Mouse (Mus musculus) right cerebral cortex, adult 2 months (tissue): ENCODE measurements around the gene Rcn1.

Experiments used
- DNase-seq, 2 experiments: peaks; one replicate each; pipeline ENCODE4 v3.0.0; 2021 to 2022; ENCODE audit warnings: low spot score in 2 of 2

Gene Rcn1

DNA sequence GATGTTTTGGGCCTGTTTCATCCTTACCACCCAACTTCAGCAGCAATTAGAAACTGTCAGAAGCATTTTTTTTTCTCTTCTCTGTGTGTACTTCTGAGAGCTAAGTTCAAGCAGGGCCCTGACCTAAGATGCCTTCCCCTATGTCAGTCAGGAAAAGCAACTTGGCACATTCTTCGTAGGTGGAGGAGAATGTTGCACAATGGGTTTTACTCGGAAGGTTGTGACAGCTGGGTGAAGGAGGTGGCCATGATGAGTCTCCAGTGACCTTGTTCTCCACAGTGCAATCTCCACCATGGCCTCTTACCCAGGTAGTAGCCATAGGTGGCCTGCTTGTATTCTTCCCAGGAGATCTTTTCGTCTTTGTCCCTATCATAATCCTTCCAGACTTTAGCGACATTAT lies 4.7 kb downstream of the Rcn1 start:
- no peak for DNase-seq

DNA sequence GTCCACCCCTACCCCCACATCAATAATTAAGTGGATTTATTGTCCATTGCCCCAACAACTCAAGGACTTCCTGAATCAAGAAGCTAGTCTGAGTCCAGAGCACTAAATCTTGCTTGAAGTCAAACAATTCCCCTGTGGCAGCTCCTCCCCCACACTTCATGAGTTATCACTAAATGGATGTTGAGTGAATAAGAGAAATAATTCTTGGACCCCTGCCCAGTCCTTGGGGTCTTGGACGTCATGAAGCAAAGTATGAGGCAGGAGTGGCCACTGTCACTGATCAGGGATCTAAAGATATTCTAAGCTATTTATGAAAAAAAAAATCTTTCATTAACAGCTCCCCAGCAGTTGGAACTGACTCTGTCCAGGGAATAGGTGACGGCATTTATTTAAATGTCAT lies 6.6 kb downstream of the Rcn1 start:
- DNase-seq: no peak

DNA sequence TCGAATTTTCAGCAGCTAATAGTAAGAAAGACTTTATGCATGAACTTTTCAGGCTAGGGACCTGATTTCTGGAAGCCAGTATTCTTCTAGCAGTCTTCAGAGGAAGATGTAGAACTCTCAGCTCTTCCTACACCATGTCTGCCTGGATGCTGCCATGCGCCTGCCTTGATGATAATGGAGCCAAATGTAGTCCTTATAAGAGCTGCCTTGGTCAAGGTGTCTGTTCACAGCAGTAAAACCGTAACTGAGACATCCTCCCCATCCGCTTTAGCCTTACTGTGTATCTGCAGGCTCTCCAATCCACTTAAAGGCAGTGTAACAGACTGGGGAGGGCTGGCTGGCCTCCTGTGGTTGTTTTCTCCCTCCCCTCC lies 7.7 kb downstream of the Rcn1 start:
- no peak for DNase-seq

DNA sequence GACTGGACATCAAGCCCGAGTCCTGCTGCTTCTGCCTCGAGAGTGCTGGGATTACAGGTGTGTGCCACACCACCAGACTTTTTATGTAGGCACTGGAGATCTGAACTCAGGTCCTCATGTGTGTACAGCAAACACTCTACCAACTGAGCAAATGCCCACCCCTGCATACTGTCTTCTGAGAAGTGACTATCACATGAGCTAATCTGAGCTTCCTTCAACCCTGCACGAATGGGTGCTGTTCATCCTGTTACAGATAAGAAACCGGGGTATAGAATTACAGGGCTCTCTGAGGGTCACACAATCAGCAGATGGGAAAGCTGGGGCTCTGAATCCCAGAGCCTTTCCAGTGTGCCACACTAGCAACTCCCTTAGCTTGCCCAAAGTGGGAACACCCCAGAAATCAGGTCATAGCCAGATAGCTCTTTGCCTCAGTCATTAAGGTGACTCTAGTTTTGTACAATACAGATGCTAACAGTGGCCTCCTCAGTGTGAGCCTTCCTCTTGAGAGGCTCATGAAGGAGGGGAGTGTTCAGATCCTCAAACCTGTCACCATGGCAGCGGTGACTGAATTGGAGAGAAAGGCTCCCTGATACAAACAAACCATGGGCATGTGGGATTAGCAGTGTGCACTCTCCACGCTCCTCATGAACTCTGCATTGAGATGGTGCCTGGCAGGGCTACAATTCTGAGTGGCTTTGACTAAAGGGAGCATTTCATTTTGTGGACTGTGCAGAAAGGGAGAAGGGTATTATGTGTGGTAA lies 8.3 kb downstream of the Rcn1 start:
- DNase-seq: no peak

DNA sequence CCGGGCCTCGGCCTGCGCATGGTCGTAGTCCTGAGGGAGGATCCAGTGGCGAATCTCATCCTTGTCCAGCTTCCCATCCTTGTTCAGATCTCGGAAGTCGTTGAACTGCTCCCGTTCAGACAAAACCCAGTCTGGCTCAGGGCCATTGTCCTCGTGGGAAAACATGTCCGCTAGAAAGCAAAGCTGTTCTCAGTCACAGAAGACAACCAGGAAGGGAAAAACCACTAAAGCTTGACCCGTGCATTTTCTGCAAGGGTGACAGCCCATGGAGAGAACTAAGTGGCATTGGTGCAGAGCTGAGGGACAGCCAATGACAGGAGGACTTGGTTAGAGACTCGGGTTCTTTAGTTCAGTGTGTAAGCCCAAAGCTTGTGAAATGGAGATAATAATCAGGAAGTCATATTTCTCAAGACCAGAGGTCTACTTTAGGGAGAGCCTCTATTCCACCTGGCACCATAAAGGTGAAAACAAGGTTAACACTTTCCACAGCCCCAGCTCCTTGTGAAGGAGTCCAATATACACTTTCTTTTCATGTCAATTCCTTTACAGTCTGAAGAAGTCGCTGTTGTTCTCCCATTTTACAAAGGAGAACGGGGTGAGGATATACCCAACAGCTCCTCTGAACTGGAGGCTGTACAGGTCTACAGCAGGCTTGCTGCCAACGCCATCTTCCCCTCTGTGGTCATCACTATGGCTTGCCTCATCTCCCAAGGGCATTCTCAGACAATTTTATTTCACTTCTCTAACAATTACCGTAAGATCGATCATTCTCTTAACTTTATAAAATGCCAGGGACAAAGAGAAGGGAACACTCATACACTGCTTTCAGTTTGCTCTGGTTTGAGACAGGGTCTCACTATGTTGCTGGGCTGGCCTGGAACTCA lies 9.9 kb downstream of the Rcn1 start:
- DNase-seq: no peak

DNA sequence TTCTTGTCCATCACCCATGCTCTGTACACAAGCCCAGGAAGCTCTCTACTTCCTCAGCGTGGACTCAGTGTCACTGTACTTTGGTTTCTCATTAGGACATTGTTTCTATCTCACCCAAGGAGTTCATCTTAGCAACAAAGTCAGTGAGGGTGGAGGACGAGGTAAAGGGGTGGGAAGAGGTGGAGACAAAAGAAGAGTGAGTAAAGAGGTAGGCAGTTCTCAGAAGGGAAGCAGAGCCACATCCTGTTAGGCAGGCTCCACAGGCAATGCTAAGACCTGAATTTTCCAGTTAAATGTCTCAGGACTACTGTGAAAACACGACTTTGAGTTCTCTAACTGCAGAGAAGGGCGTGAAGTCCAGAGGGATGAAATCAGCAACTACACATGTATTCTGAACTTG lies 12.7 kb downstream of the Rcn1 start:
- DNase-seq: no peak

DNA sequence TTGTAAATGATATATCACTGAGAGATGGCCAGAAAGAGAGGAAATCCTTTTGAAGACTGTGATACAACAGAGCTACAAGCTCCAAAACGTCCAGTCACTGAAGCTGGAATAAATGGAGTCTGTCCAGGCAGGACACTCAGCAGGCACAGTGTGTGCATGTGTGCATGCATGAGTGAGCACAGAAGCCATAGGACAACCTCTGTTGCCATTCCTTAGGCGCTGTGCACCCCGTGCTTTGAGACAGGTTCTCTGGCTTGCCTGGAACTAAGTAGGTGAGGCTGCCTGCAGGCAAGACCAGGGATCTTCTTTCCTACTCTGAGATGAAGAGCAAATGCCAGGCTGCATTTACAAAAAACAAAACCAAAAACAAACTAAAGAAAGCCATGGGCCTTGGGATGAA lies 14.1 kb downstream of the Rcn1 start:
- DNase-seq: no peak

DNA sequence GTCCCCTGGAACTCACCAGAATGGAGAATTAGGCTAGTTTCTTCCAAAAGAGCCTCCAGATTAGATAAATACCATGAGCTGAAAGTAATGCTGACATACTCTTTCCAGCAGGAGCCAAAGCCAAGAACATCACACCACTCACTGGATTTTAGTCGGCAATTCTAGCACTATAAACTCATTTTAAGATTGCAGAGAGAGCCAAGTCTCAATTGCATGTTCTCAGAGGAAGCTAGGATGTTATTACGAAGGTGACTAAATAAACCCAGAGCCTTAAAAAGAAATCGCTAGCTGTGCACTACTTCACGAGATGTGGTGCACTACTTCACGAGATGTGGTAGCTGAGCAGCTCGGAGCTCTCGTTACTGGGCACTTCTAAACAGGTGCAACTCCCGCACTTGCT lies 16.1 kb downstream of the Rcn1 start:
- DNase-seq: peak in 1 of 2 experiments; percentile 19

DNA sequence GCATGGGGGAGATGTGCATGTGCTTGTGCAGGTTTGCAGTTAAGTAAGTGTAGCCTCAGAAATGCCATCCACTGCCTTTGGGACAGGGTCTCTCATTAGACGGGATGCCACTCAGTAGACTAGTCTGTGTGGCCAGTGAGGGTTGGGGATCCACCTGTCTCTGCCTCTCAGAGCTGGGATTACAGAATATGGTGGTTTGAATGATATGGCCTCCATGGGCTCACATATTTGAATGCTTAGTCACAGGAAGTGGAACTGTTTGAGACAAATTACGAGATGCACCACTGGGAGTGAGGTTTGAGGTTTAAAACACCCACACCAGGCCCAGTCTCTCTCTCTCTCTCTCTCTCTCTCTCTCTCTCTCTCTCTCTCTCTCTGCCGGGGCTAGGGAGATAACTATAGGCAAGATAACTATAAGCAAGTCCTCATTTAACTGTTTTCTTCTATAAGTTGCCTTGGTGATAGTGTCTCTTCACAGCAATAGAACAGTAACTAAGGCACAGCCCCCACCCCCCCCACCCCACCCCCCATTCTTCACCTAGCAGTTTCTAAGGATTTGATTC lies 18.3 kb downstream of the Rcn1 start:
- no peak for DNase-seq

DNA sequence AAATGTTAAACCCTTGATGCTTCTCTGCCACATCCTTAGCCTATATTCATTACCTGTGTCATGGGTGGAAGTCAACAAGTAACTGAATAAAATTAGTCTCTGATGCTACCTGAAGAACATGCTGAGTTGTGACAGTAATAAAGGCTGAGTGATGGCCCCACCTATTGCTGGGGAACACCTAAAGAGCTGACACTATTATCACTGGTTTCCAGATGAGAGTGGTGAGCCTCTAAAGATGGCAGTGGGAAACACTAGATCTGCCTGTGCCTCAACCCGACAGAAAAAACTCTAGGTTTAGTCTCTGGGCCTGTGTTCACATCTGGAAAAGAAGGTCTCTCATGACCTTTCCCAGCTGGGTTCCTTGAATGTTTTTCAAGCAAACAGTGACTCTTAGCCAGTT lies 19.4 kb downstream of the Rcn1 start:
- DNase-seq: no peak

DNA sequence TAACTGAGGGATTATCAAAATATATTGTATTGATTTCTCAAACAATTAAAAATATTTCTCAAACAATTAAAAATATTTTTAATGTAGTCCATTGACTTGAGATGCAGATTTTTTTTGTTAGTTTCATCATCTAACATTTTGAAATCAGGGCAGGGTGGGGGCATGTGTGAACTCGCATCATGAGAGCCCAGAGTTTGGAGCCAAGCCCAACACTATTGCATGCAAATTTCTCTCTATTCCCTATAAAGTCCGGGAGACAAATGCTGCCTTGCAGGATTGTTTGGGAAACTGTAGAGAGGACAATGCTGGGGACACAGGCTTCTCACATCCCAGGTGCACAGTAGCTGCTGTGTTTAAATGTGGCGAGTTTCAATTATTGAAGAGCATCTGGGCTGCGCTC lies 23.4 kb downstream of the Rcn1 start:
- DNase-seq: no peak

DNA sequence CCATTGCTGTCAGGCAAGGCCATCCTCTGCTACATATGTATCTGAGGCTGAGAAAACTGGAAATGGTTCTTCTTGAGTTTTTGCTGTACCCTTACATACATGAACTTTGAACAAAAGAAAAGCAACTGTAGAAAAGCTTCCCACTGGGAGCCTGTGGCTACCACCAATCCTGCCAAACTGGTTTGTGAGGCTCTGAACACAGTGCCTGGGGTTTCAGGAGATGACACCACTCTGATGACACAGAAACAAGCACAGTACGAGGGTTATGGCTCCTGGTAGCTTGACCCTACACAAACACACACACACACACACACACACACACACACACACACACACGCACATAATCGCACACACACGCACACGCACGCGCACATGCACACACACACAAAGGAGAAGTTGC lies 23.9 kb downstream of the Rcn1 start:
- DNase-seq: no peak

DNA sequence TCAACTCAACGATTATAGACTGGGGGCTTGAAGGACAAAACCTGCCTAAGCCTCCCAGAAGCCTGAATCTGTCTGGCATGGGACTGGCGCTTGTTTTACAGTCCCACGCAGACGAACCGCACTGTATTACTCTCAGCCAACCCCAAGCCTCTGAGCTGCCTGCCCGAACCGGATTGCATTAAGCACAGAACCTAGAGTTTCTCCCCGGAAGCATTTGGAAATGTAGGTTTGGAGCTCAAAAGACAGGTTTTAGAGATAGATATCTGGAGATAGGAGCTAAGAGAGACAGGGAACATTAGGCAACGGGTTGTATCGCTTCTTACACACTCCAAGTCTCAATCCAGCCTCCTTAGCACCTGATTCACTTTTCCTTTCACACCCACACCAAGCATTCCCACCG lies 25.5 kb downstream of the Rcn1 start:
- DNase-seq: no peak

DNA sequence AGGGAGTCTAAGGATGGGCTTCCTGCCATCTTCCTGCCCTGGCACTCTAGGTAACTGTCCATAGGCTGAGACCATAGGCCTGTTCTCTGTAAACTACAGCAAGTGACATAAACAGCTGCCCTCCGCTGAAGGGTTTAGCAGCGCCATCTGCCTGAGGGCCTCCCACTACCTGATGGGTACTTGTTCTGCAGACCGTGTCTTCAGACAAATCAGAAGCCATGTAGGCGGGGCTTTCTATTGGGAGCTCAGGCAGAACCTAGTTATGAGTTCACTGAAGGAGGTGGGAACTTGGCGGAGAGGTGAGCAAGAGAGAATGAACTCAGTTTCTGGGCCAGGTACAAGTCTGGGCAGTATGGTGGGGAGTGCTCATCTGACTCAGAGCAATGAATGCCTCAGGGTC lies 26.4 kb downstream of the Rcn1 start:
- no peak for DNase-seq

DNA sequence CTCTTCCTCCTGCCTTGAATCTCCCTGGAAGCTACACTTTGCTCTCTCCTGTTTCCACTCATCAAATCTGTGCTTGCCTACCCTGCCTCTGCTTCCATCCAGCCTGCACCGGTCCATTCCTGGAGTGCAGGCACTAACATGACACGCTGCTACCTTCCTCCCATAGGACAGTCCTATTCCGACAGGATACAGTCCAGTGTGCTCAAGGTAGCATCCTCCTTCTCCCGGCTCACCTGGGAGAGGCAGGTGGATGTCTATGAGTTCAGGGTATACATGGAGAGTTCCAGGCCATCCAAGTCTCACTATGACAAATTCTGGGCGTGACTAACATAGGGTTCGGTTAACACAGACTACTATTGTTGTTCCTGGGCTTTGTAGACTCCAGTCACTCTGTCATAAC lies 27.0 kb downstream of the Rcn1 start:
- DNase-seq: no peak

DNA sequence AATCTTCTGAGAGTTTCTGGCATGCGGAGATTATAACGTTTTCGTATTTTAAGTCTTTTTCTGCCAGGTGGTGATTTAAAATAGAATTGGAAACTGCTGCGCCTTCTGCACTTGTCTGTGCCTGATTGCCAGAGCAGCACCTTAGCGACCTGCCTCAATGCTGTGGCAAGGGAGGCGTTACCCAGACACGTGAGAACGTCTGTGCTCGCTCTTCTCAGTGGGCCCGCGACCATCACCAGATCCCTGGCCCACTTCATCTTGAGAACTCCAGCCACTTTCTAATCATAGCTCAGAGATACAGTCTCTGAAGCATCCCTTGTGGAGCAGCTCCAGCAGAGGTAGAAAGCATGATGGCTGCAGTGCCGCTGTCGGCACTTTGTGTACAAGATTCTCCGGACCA lies 28.4 kb downstream of the Rcn1 start:
- DNase-seq: peak; percentile 17 to 27

DNA sequence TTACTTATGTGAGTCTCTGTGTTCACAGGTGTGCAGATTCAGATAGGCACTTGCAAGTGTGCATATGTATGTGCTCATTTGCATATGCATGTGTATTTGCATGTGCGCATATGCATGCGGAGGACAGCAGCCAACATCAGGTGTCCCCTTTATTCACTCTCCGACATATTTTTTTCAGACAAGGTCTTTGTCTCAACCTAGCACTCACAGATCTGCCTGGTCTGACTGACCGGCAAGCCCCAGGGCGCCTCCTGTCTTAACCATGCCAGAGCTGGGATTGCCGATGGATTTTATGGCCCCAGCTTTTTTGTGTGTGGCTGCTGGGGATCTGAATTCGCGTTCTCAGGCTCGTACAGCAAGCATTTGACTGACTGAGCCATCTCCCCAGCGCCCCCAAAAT lies 28.9 kb downstream of the Rcn1 start:
- peak; percentile 5 to 13 for DNase-seq

DNA sequence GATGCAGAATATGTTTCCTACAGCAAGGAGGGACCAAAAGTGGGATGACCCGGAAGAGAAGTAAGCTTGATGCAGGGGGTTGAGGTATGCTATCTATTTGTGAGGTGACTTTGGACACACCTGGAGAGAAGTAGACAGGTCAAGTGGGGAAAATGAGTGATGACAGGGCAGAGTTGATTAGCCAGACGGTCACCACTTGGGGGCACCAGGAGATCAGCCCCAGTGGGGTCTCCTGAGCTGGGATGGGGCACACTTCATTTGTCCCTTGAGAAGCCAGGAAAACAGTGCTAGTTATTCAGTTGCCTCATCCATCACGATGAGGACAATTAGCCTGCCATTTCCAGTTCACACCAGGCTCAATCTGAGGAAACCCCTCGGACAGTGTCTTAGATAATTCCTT lies 31.5 kb downstream of the Rcn1 start:
- no peak for DNase-seq

DNA sequence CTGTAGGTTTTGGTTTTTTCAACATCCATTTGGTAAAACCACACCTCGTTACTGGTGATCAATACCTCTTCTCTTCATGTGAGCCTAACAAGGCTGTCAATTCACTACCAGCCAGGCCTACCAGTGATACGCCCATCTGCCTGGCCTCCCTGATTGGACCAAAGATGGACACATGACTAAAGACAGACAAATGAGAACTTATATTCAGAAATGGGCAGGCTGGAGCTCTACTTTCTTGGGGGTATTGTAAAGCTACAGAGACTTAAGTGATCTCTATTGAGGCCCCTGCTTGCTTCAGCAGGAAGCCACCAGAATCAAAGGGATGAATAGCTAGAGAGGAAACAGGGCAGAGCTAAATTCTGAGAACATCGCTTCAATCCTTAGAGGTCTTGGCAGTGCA lies 41.1 kb downstream of the Rcn1 start:
- DNase-seq: no peak

DNA sequence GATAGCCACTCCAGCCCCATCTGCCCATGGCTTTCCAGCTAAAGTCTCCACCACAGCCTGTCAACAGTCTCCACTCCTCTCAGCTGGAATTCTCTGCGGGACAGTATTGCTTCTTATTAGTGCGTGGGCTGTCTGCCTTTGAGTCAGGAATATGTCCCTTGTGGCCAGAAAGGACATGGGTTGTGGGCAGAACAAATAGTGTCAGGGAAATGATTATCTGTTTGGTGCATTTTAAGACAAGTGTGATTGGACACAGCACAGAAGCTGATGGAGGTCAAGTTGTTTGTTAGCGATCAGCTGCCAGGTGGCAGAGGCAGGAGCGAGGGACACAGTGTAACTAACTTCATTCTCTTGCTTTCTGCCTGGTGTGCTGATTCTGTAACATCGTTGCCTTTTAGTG lies 42.3 kb downstream of the Rcn1 start:
- no peak for DNase-seq

DNA sequence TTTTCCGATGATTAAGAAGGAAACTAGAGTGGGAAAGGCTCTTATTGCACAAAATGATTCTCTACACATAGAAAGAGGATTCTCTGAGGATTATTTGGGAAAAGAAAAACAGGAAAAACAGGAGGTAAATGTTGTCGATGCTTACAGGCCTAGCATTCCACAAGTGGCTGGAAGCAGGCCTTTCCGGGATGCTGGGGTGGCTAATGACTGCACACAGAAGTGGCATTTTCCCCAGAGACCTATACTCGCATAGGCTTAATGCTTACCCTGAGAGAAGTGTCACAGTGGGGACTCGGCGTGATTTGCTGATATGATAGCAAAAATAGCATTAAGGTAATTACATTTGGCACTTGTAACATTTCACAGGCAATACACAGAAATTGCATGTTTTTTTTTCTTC lies 50.2 kb downstream of the Rcn1 start:
- no peak for DNase-seq

DNA sequence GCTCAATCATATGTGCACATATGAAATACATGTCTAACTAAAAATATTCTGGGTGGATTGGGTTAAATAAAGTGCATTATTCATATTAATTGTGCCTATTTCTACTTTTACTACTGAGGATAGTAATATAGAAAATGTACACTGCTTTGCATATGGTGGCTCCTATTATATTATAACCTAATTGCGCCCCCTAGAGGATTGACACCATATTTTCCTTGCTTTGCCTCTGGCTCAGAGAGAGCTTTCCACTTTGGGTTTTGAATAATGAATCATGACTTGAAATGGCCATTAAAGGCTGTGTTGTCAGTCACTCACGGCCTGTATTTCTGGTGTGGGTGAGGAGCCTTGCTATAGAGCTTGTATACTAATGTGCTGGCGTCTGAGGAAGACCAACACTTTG lies 59.1 kb downstream of the Rcn1 start:
- DNase-seq: no peak
